Mouse (Mus musculus) neural tube, embryonic 14.5 days (tissue): Measurements from ENCODE around the gene Jade2. TPM values are rescaled to one million over a fixed set of nuclear protein-coding genes. Genes with fewer than 3 reads are reported as not detected.

Experiments used
- ATAC-seq: fragments of 200-750 bp; cut with Nextera tagmentation; 2 replicates; pipeline ENCODE4 v1.8.0; 2017; ENCODE audit warnings: low read depth, mild to moderate bottlenecking, moderate TSS enrichment, moderate library complexity
- H3K27ac ChIP-seq: fragments of 300-500 bp; sonication (generic); 2 replicates; pipeline ENCODE4 v1.5.1; 2014; ENCODE audit warnings: low read depth, mild to moderate bottlenecking, control low read depth, low read length, moderate library complexity, mixed read lengths
- H3K27me3 ChIP-seq: fragments of 300-500 bp; sonication (generic); 2 replicates; pipeline ENCODE4 v1.6.1; 2014; ENCODE audit warnings: low read length; ENCODE audit not compliant: control insufficient read depth, insufficient read depth
- H3K36me3 ChIP-seq: fragments of 300-500 bp; sonication (generic); 2 replicates; pipeline ENCODE4 v1.6.1; 2014; ENCODE audit warnings: low read length, mixed read lengths; ENCODE audit not compliant: control insufficient read depth, insufficient read depth
- H3K4me1 ChIP-seq: fragments of 300-500 bp; sonication (generic); 2 replicates; pipeline ENCODE4 v1.6.1; 2014; ENCODE audit warnings: low read length; ENCODE audit not compliant: control insufficient read depth, insufficient read depth
- H3K4me2 ChIP-seq: fragments of 300-500 bp; sonication (generic); 2 replicates; pipeline ENCODE4 v1.6.1; 2014; ENCODE audit warnings: mild to moderate bottlenecking, low read depth, low read length, control low read depth
- H3K4me3 ChIP-seq: fragments of 300-500 bp; sonication (generic); 2 replicates; pipeline ENCODE4 v1.5.1; 2014; ENCODE audit warnings: low read depth, low read length, control low read depth, mixed read lengths
- H3K9ac ChIP-seq: fragments of 300-500 bp; sonication (generic); replicated peaks from 2 replicates; pipeline ENCODE4 v1.6.1; 2014; ENCODE audit warnings: low read depth, mild to moderate bottlenecking, control low read depth, low read length, mixed read lengths
- H3K9me3 ChIP-seq: fragments of 300-500 bp; sonication (generic); 2 replicates; pipeline ENCODE4 v1.6.1; 2016; ENCODE audit warnings: low read length; ENCODE audit not compliant: control insufficient read depth
- WGBS: fragments of 180-500 bp; shearing (Covaris S2); extraction: QIAGEN DNeasy Blood & Tissue Kit; methylation state at CpG from one replicate; pipeline ENCODE4 v1.1.7; 2014; 5-methylcytosine and 5-hydroxymethylcytosine counted together
- polyA plus RNA-seq: library from polyadenylated mRNA; unstranded; fragments of >200 nt; fragmentation: Nextera tagmentation; extraction: Ambion mirVana; gene quantifications from 2 replicates; pipeline ENCODE4 v1.2.1, GENCODE M21; 2014

Jade2 gene
- polyA plus RNA-seq, 1 experiment from 2014 or later = 0.52 TPM

GRCm38 (mm10) chr11:51831962-51832909, 25.2 kb downstream of the Jade2 start:
- H3K4me2 ChIP-seq = no peak overlapping the region
- no peak overlapping the region for H3K9ac ChIP-seq
- no peaks in the 10 kb centered on the region for H3K4me1 ChIP-seq
- H3K4me3 ChIP-seq = no peak overlapping the region
- H3K9me3 ChIP-seq = no peaks in the 10 kb centered on the region
- 69% methylated on average over 4 of the region's 4 CpGs for WGBS
- no peaks in the 10 kb centered on the region for H3K36me3 ChIP-seq
- H3K27me3 ChIP-seq = no peaks in the 10 kb centered on the region
- peak; percentile 70; the same call in 1 of the 2 replicates for ATAC-seq
- no peak overlapping the region for H3K27ac ChIP-seq

- Histone ChIP-seq H3K36me3 (no peaks in the 10 kb centered on the region), H3K4me2 (no peak overlapping the region)
- no peak for ATAC-seq
Observed at GRCm38 (mm10) chr11:51824867-51825424, 32.5 kb downstream of the Jade2 start.

GRCm38 (mm10) chr11:51823963-51824753, 33.3 kb downstream of the Jade2 start:
- Histone ChIP-seq H3K27ac (no peak overlapping the region), H3K9ac (no peak overlapping the region), H3K4me1 (no peaks in the 10 kb centered on the region), H3K36me3 (no peaks in the 10 kb centered on the region), H3K27me3 (no peaks in the 10 kb centered on the region), H3K4me2 (no peak overlapping the region), H3K9me3 (no peaks in the 10 kb centered on the region), H3K4me3 (no peak overlapping the region)
- no peak for ATAC-seq
- 94% methylated on average over 3 of the region's 3 CpGs for WGBS

More at GRCm38 (mm10) chr11:51824867-51825424, 32.5 kb downstream of the Jade2 start:
- Histone ChIP-seq H3K9ac (no peak overlapping the region), H3K4me3 (no peak overlapping the region), H3K9me3 (no peaks in the 10 kb centered on the region), H3K4me1 (no peaks in the 10 kb centered on the region), H3K27me3 (no peaks in the 10 kb centered on the region), H3K27ac (no peak overlapping the region)
- WGBS = 90% methylated on average over 19 of the region's 19 CpGs

- Histone ChIP-seq H3K36me3 (no peaks in the 10 kb centered on the region), H3K4me1 (no peaks in the 10 kb centered on the region), H3K27ac (no peak overlapping the region), H3K4me3 (no peak overlapping the region), H3K27me3 (no peaks in the 10 kb centered on the region), H3K4me2 (no peak overlapping the region), H3K9me3 (no peaks in the 10 kb centered on the region), H3K9ac (no peak overlapping the region)
- no peak for ATAC-seq
- WGBS = 33% methylated on average over 11 of the region's 11 CpGs
Observed at GRCm38 (mm10) chr11:51823271-51823670, 34.2 kb downstream of the Jade2 start.

GRCm38 (mm10) chr11:51822736-51823135, 34.7 kb downstream of the Jade2 start:
- Histone ChIP-seq H3K27me3 (no peaks in the 10 kb centered on the region), H3K9me3 (no peaks in the 10 kb centered on the region), H3K36me3 (no peaks in the 10 kb centered on the region), H3K4me1 (no peaks in the 10 kb centered on the region), H3K27ac (no peak overlapping the region), H3K4me3 (no peak overlapping the region), H3K9ac (no peak overlapping the region), H3K4me2 (no peak overlapping the region)
- WGBS = 12% methylated on average over 4 of the region's 4 CpGs
- no peak for ATAC-seq

- Histone ChIP-seq H3K27ac (no peak overlapping the region), H3K27me3 (no peaks in the 10 kb centered on the region), H3K4me3 (no peak overlapping the region), H3K9me3 (no peaks in the 10 kb centered on the region), H3K4me1 (no peaks in the 10 kb centered on the region), H3K36me3 (no peaks in the 10 kb centered on the region), H3K4me2 (no peak overlapping the region), H3K9ac (no peak overlapping the region)
- WGBS = 50% methylated on average over 11 of the region's 11 CpGs
- no peak for ATAC-seq
Observed at GRCm38 (mm10) chr11:51820861-51821260, 36.6 kb downstream of the Jade2 start.

GRCm38 (mm10) chr11:51819964-51820363, 37.5 kb downstream of the Jade2 start:
- no peak overlapping the region for H3K4me2 ChIP-seq

GRCm38 (mm10) chr11:51818837-51819236, 38.6 kb downstream of the Jade2 start:
- Histone ChIP-seq H3K4me2 (no peak overlapping the region), H3K4me1 (no peaks in the 10 kb centered on the region), H3K36me3 (no peaks in the 10 kb centered on the region), H3K4me3 (no peak overlapping the region), H3K9me3 (no peaks in the 10 kb centered on the region), H3K27ac (no peak overlapping the region), H3K9ac (no peak overlapping the region), H3K27me3 (no peaks in the 10 kb centered on the region)
- no peak for ATAC-seq
- 94% methylated on average over 4 of the region's 4 CpGs for WGBS

More at GRCm38 (mm10) chr11:51819964-51820363, 37.5 kb downstream of the Jade2 start:
- Histone ChIP-seq H3K27ac (no peak overlapping the region), H3K9ac (no peak overlapping the region), H3K27me3 (no peaks in the 10 kb centered on the region), H3K36me3 (no peaks in the 10 kb centered on the region), H3K4me1 (no peaks in the 10 kb centered on the region), H3K4me3 (no peak overlapping the region), H3K9me3 (no peaks in the 10 kb centered on the region)
- 79% methylated on average over 3 of the region's 3 CpGs for WGBS
- ATAC-seq = no peak
